24 mouse cellular contexts compared by ENCODE assay signal in the genomic region with DNA sequence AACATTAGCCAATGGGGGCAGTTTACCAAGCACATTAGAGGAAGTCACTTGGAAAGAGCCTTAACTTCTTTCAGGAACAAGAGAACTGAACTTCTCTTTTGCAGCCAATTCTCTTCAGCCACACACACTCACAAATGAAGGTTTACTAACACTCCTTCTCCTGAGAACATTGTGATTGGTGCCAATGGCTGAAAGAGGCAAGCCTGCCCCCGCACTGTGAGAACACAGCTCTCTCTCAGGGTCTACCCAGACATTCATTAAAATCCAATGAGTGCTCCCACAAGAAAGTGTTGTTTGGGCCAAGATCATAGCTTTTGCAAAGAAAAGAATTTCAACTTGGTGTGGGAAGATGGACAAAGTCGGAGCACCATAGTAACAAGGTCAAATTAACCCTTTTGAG.
DNase-seq lines count a peak whose midpoint lies in the region; ATAC-seq and TF ChIP-seq lines count a peak whose summit lies in the region.
"Had no signal": no experiment of that assay in that cellular context is flagged by ENCODE, and none has a peak within 500 bp of the region (broad histone marks: within the 10 kb centered on the region; RNA-seq: fewer than 3 reads in every experiment).

No protein-coding gene starts in this region.

- DNase-seq in cerebellum, adult 9-10 months = peak; percentile 3
- peak; percentile 22 for DNase-seq in lung, postnatal 10 days
- no peak for DNase-seq in lung, postnatal 0 days (ENCODE audit: low spot score)
- DNase-seq in Muller cell, postnatal 12 days (ENCODE audit: inconsistent ontology term) = peak; percentile 21
- DNase-seq in layer of hippocampus, postnatal 10 days (ENCODE audit: low spot score in 2 of 2) = no peak
- DNase-seq: adrenal gland, adult 2 months; adrenal gland, postnatal 14 days; B cell, adult 2 months; cerebellum, postnatal 25 days; gastrocnemius, postnatal 10 days; heart, adult 11 months; kidney, adult 11 months; kidney, adult 8-10 months had no signal

- H3K27ac ChIP-seq in hindbrain, embryonic 15.5 days (replicated peaks) = no peak overlapping the region
- H3K27ac ChIP-seq in hindbrain, embryonic 13.5 days = no peak overlapping the region
- no peak overlapping the region for H3K27ac ChIP-seq in lung, postnatal 0 days (ENCODE audit: low read length)
- H3K27ac ChIP-seq: embryonic facial prominence, embryonic 12.5 days; embryonic facial prominence, embryonic 15.5 days; forebrain, embryonic 12.5 days; forebrain, embryonic 15.5 days; intestine, embryonic 15.5 days had no signal

- H3K4me1 ChIP-seq in hindbrain, embryonic 15.5 days (replicated peaks) = no peaks in the 10 kb centered on the region
- H3K4me1 ChIP-seq in hindbrain, embryonic 13.5 days (replicated peaks) = no peaks in the 10 kb centered on the region
- no peaks in the 10 kb centered on the region for H3K4me1 ChIP-seq in lung, postnatal 0 days (ENCODE audit: insufficient read depth, low read depth, low read length)
- H3K4me1 ChIP-seq: embryonic facial prominence, embryonic 12.5 days; embryonic facial prominence, embryonic 15.5 days; forebrain, embryonic 12.5 days; forebrain, embryonic 15.5 days; intestine, embryonic 15.5 days had no signal

- H3K27me3 ChIP-seq in hindbrain, embryonic 15.5 days = no peaks in the 10 kb centered on the region
- H3K27me3 ChIP-seq in hindbrain, embryonic 13.5 days = no peaks in the 10 kb centered on the region
- H3K27me3 ChIP-seq in lung, postnatal 0 days (replicated peaks; ENCODE audit: insufficient read depth, low read length) = no peaks in the 10 kb centered on the region
- H3K27me3 ChIP-seq: CH12.LX; embryonic facial prominence, embryonic 12.5 days; embryonic facial prominence, embryonic 15.5 days; forebrain, embryonic 12.5 days; forebrain, embryonic 15.5 days; intestine, embryonic 15.5 days had no signal

- TF ChIP-seq EP300 in lung, postnatal 0 days (IDR thresholded peaks at IDR 0.05) = no peak

- no peaks in the 10 kb centered on the region for H3K36me3 ChIP-seq in hindbrain, embryonic 15.5 days
- no peaks in the 10 kb centered on the region for H3K36me3 ChIP-seq in hindbrain, embryonic 13.5 days
- H3K36me3 ChIP-seq in lung, postnatal 0 days (ENCODE audit: insufficient read depth, low read length) = no peaks in the 10 kb centered on the region
- H3K36me3 ChIP-seq: embryonic facial prominence, embryonic 12.5 days; embryonic facial prominence, embryonic 15.5 days; forebrain, embryonic 12.5 days; forebrain, embryonic 15.5 days; G1E; intestine, embryonic 15.5 days had no signal

- no peak for TF ChIP-seq CTCF in lung, postnatal 0 days (IDR thresholded peaks at IDR 0.05)

- ATAC-seq in cerebellum, adult (ENCODE audit: insufficient number of reproducible peaks, low FRiP score, low TSS enrichment) = no peak
- 0 out of 2 replicates have a peak, but pooled peaks have one; percentile 27 for ATAC-seq in hindbrain, embryonic 15.5 days (ENCODE audit: low FRiP score, low read depth)
- no peak for ATAC-seq in hindbrain, embryonic 13.5 days (ENCODE audit: low FRiP score)
- ATAC-seq in lung, postnatal 0 days = no peak
- ATAC-seq: forebrain, embryonic 15.5 days; intestine, embryonic 15.5 days had no signal

- no peaks in the 10 kb centered on the region for H3K9me3 ChIP-seq in hindbrain, embryonic 15.5 days
- no peaks in the 10 kb centered on the region for H3K9me3 ChIP-seq in hindbrain, embryonic 13.5 days
- no peaks in the 10 kb centered on the region for H3K9me3 ChIP-seq in lung, postnatal 0 days (ENCODE audit: low read length)
- H3K9me3 ChIP-seq: embryonic facial prominence, embryonic 12.5 days; embryonic facial prominence, embryonic 15.5 days; forebrain, embryonic 12.5 days; forebrain, embryonic 15.5 days; G1E; intestine, embryonic 15.5 days had no signal

- H3K4me3 ChIP-seq in hindbrain, embryonic 15.5 days = no peak overlapping the region
- H3K4me3 ChIP-seq in hindbrain, embryonic 13.5 days = no peak overlapping the region
- no peak overlapping the region for H3K4me3 ChIP-seq in lung, postnatal 0 days (ENCODE audit: low read depth, low read length)
- H3K4me3 ChIP-seq: embryonic facial prominence, embryonic 12.5 days; embryonic facial prominence, embryonic 15.5 days; forebrain, embryonic 12.5 days; forebrain, embryonic 15.5 days; intestine, embryonic 15.5 days had no signal

- no peak overlapping the region for H3K4me2 ChIP-seq in hindbrain, embryonic 15.5 days
- H3K4me2 ChIP-seq in hindbrain, embryonic 13.5 days = no peak overlapping the region
- no peak overlapping the region for H3K4me2 ChIP-seq in lung, postnatal 0 days (replicated peaks; ENCODE audit: low read depth, low read length)
- H3K4me2 ChIP-seq: embryonic facial prominence, embryonic 12.5 days; embryonic facial prominence, embryonic 15.5 days; forebrain, embryonic 12.5 days; forebrain, embryonic 15.5 days; heart, embryonic 11.5 days; intestine, embryonic 15.5 days had no signal

- 84% methylated on average over 2 of the region's 2 CpGs for WGBS in hindbrain, embryonic 15.5 days
- WGBS in hindbrain, embryonic 13.5 days = 78% methylated on average over 2 of the region's 2 CpGs
- WGBS in lung, postnatal 0 days = 73% methylated on average over 2 of the region's 2 CpGs

- no peak overlapping the region for H3K9ac ChIP-seq in hindbrain, embryonic 15.5 days
- no peak overlapping the region for H3K9ac ChIP-seq in hindbrain, embryonic 13.5 days
- no peak overlapping the region for H3K9ac ChIP-seq in lung, postnatal 0 days (replicated peaks; ENCODE audit: low read depth)
- H3K9ac ChIP-seq: embryonic facial prominence, embryonic 12.5 days; embryonic facial prominence, embryonic 15.5 days; forebrain, embryonic 12.5 days; forebrain, embryonic 15.5 days; intestine, embryonic 15.5 days had no signal

Comparison
In these comparisons a context has a peak if more than half of its experiments do, and no peak if none do; other contexts are left out.
1. DNase-seq: peak in cerebellum, adult 9-10 months (single experiment), lung, postnatal 10 days (single experiment) and Muller cell, postnatal 12 days (single experiment); none in lung, postnatal 0 days (single experiment) and layer of hippocampus, postnatal 10 days (0 of 2).